Mouse (Mus musculus): Measurements from ENCODE around the gene Gm15737. TPM values are rescaled to one million over a fixed set of nuclear protein-coding genes. Genes with fewer than 3 reads are reported as not detected.

The Gm15737 gene
- polyA plus RNA-seq, 1 experiment from 2014 or later: 0.04 TPM

DNA sequence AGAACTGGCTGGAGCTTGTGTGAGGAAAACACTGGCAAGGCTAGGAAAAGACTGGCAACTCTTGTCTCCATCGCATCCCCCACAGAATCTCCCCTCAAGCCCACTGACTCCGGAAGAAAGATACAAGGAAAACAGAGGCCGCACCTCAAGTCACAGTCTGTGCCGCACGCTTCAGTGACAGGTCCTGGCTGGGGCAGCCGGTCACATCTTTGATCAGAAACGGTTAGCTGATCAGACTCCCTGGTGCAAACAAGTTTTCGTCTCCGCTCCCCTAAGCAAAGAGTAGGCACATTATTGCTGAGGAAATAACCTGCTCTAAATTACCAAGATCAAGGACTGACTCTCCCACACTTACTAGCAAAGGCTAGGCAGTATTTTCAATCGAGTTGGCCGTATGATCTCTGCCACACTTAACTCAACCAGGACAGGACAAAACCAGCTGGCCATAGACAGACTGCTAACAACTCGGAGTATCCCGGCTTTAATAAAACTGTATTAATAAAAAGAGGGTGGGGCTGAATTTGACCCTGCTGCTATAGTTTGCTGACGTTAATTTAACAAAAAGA, 10.6 kb downstream of the Gm15737 start:
- no peak overlapping the region for H3K4me3 ChIP-seq (ENCODE audit: low read depth, low read length)
- H3K27ac ChIP-seq (ENCODE audit: low read depth, low read length): no peak overlapping the region
- no peak overlapping the region for H3K9ac ChIP-seq (replicated peaks; ENCODE audit: low read depth, low read length)
- H3K4me1 ChIP-seq (ENCODE audit: control insufficient read depth, insufficient read depth, low read length): no peaks in the 10 kb centered on the region
- H3K4me2 ChIP-seq (ENCODE audit: low read depth, low read length): no peak overlapping the region
- H3K36me3 ChIP-seq (ENCODE audit: control insufficient read depth, insufficient read depth, low read length): no peaks in the 10 kb centered on the region
- no peak for ATAC-seq (ENCODE audit: low read depth)
- no peaks in the 10 kb centered on the region for H3K9me3 ChIP-seq (ENCODE audit: control insufficient read depth, low read length)
- 79% methylated on average over 14 of the region's 14 CpGs for WGBS
- H3K27me3 ChIP-seq (ENCODE audit: control insufficient read depth, insufficient read depth, low read length): no peaks in the 10 kb centered on the region

DNA sequence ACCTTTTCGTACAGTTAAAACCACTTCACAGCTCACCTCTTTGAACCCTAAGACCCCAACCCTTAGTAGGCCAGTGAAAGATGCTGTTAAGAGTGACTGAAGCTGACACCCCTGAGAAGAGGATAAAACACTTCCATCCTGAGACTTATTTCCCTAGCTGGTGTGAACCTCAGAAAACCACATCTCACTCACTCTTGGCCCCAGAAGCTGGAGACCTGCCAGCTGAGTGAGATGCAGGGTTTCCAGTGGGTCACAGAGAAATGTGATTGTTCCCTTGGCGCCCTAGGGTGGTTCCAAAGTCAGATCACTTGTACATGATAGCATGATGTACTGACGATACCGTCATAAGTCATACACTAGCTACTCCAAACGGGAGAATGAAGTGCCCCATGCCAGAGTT, 13.3 kb downstream of the Gm15737 start:
- no peak for ATAC-seq (ENCODE audit: low read depth)
- no peak overlapping the region for H3K9ac ChIP-seq (replicated peaks; ENCODE audit: low read depth, low read length)
- WGBS: 79% methylated on average over 5 of the region's 5 CpGs
- H3K36me3 ChIP-seq (ENCODE audit: control insufficient read depth, insufficient read depth, low read length): no peaks in the 10 kb centered on the region
- H3K4me3 ChIP-seq (ENCODE audit: low read depth, low read length): no peak overlapping the region
- H3K27me3 ChIP-seq (ENCODE audit: control insufficient read depth, insufficient read depth, low read length): no peaks in the 10 kb centered on the region
- no peak overlapping the region for H3K27ac ChIP-seq (ENCODE audit: low read depth, low read length)
- H3K4me2 ChIP-seq (ENCODE audit: low read depth, low read length): no peak overlapping the region
- no peaks in the 10 kb centered on the region for H3K9me3 ChIP-seq (ENCODE audit: control insufficient read depth, low read length)
- no peaks in the 10 kb centered on the region for H3K4me1 ChIP-seq (ENCODE audit: control insufficient read depth, insufficient read depth, low read length)

DNA sequence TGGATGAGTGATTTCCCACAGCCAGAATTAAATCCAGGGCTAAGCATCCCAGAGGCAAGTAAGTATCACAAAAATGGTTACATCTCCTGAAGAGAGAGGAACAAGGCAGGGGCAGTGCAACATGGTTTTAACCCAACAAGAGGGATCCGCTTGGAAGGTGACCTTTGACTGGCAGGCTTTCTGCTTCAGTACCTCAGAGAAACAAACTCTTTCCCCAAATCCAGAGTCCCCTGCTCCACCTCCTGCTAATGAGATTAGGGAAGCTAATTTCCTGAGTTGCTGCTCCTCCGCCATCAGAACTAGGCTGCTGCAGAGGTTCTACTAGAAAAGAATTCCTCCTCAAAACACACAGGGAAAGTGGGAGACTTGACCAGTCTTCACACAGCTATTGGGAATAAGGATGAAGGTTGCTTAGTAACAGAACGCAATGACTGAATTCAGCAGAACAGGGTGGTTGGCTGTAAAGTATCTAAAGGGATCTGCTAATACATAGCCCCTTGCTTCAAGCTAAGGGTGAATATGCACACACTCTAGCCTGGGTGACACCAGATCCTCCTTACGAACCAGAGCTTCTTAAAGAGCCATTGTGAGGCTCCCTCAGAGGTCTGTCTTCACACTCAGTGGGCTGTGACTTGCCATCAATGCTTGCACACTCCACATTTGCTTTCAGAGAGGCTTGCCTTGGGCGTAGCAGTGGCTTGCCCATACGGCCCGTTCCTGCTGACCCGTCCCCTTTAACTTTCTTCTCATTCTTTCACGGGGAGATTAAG, 14.2 kb downstream of the Gm15737 start:
- no peak for ATAC-seq (ENCODE audit: low read depth)
- 71% methylated on average over 9 of the region's 9 CpGs for WGBS

DNA sequence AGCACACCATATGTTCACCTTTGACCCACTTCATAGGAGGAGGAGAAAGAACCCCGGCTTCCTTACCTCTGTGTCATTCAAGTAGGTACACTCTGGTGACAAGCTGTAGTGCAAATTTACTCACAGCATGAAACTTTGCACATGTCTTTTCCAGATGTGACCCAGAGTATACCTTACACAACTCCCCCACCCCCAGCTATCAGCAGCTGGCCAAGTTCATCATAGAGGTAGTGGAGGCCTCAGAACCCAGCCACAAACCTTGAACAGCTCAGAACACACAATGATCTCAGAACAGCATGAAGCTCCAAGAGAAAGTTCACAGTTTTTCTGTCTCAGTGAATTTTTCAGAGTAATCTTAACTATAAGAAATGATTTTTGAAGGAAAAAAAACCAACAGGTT, 22.4 kb downstream of the Gm15737 start:
- Histone ChIP-seq H3K9me3 (ENCODE audit: control insufficient read depth, low read length) (no peaks in the 10 kb centered on the region), H3K4me3 (ENCODE audit: low read depth, low read length) (no peak overlapping the region), H3K27ac (ENCODE audit: low read depth, low read length) (no peak overlapping the region), H3K9ac (replicated peaks; ENCODE audit: low read depth, low read length) (no peak overlapping the region), H3K27me3 (ENCODE audit: control insufficient read depth, insufficient read depth, low read length) (no peaks in the 10 kb centered on the region), H3K4me2 (ENCODE audit: low read depth, low read length) (no peak overlapping the region), H3K36me3 (ENCODE audit: control insufficient read depth, insufficient read depth, low read length) (no peaks in the 10 kb centered on the region), H3K4me1 (ENCODE audit: control insufficient read depth, insufficient read depth, low read length) (no peaks in the 10 kb centered on the region)
- 77% methylated on average over 1 of the region's 1 CpGs for WGBS
- ATAC-seq (ENCODE audit: low read depth): no peak

More for the DNA sequence above, 14.2 kb downstream of the Gm15737 start:
- no peak overlapping the region for H3K4me3 ChIP-seq (ENCODE audit: low read depth, low read length)
- no peaks in the 10 kb centered on the region for H3K27me3 ChIP-seq (ENCODE audit: control insufficient read depth, insufficient read depth, low read length)
- no peaks in the 10 kb centered on the region for H3K4me1 ChIP-seq (ENCODE audit: control insufficient read depth, insufficient read depth, low read length)
- H3K9ac ChIP-seq (replicated peaks; ENCODE audit: low read depth, low read length): no peak overlapping the region
- H3K36me3 ChIP-seq (ENCODE audit: control insufficient read depth, insufficient read depth, low read length): no peaks in the 10 kb centered on the region
- H3K9me3 ChIP-seq (ENCODE audit: control insufficient read depth, low read length): no peaks in the 10 kb centered on the region
- H3K27ac ChIP-seq (ENCODE audit: low read depth, low read length): no peak overlapping the region
- no peak overlapping the region for H3K4me2 ChIP-seq (ENCODE audit: low read depth, low read length)

DNA sequence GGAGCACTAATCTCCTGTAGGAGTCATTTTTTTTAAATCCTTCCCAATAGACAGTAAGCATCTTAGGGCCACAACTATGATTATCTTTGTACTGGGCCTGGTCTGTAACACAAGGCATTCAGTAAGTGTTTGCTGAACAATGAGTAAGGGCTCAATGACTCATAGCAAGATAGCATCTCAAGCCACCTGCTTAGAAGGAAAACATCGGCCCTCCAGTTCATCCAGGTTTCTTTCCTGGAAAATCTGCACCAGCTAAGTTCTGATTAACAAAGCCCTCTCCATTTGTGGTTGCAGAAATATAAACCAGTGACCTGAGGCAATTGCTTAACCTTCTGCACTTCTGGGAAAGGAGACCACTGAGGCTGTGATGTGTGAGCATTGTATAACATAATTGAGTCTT, 34.9 kb downstream of the Gm15737 start:
- H3K27me3 ChIP-seq (ENCODE audit: control insufficient read depth, insufficient read depth, low read length): no peaks in the 10 kb centered on the region
- H3K4me3 ChIP-seq (ENCODE audit: low read depth, low read length): no peak overlapping the region
- no peak overlapping the region for H3K4me2 ChIP-seq (ENCODE audit: low read depth, low read length)
- no peak overlapping the region for H3K27ac ChIP-seq (ENCODE audit: low read depth, low read length)
- no peaks in the 10 kb centered on the region for H3K9me3 ChIP-seq (ENCODE audit: control insufficient read depth, low read length)
- WGBS: 80% methylated on average over 1 of the region's 1 CpGs
- H3K36me3 ChIP-seq (ENCODE audit: control insufficient read depth, insufficient read depth, low read length): no peaks in the 10 kb centered on the region
- no peaks in the 10 kb centered on the region for H3K4me1 ChIP-seq (ENCODE audit: control insufficient read depth, insufficient read depth, low read length)
- H3K9ac ChIP-seq (replicated peaks; ENCODE audit: low read depth, low read length): no peak overlapping the region
- ATAC-seq (ENCODE audit: low read depth): no peak

DNA sequence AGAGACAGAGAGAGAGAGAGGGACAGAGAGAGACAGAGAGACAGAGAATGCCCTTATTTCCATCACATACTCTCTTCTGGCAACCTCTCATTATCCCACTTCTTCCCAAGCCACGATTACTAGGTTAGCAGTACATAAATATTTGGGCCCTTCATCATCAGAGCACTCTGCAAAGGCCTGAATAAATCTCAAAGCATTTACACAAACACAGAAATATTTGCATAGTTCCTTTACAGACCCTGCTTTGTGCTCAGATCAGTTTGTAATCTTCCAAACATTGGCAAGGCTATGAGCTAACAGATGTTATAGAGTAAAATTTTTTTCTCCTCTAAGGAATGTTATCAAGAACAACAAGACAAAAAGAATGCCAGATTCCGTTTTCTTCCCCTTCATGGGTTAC, 35.3 kb downstream of the Gm15737 start:
- Histone ChIP-seq H3K9me3 (ENCODE audit: control insufficient read depth, low read length) (no peaks in the 10 kb centered on the region), H3K27me3 (ENCODE audit: control insufficient read depth, insufficient read depth, low read length) (no peaks in the 10 kb centered on the region), H3K4me2 (ENCODE audit: low read depth, low read length) (no peak overlapping the region), H3K27ac (ENCODE audit: low read depth, low read length) (no peak overlapping the region), H3K9ac (replicated peaks; ENCODE audit: low read depth, low read length) (no peak overlapping the region), H3K4me1 (ENCODE audit: control insufficient read depth, insufficient read depth, low read length) (no peaks in the 10 kb centered on the region), H3K4me3 (ENCODE audit: low read depth, low read length) (no peak overlapping the region), H3K36me3 (ENCODE audit: control insufficient read depth, insufficient read depth, low read length) (no peaks in the 10 kb centered on the region)
- ATAC-seq (ENCODE audit: low read depth): no peak
- 67% methylated on average over 2 of the region's 2 CpGs for WGBS

DNA sequence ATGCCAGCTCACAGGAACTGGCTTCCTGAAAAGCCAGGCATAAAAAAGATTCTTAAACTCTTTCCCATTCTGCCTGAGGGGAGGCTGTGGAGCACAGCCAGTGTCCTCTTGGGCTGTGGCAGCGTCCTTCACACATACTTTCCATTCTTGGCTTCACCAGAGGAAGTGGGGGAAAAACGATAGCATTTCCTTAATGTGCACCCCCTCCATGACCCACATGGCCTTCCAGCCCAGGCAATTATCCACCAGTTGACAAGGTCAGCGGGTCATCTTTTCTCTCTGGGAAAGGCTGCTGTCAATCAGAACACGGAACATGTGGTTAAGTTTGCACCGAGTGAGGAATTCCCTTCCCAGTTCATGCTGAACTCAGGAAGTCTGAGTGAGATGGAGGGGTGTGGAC, 36.8 kb downstream of the Gm15737 start:
- no peaks in the 10 kb centered on the region for H3K27me3 ChIP-seq (ENCODE audit: control insufficient read depth, insufficient read depth, low read length)
- no peak overlapping the region for H3K4me2 ChIP-seq (ENCODE audit: low read depth, low read length)
- H3K9ac ChIP-seq (replicated peaks; ENCODE audit: low read depth, low read length): no peak overlapping the region
- ATAC-seq (ENCODE audit: low read depth): no peak
- no peaks in the 10 kb centered on the region for H3K4me1 ChIP-seq (ENCODE audit: control insufficient read depth, insufficient read depth, low read length)
- no peaks in the 10 kb centered on the region for H3K9me3 ChIP-seq (ENCODE audit: control insufficient read depth, low read length)
- H3K4me3 ChIP-seq (ENCODE audit: low read depth, low read length): no peak overlapping the region
- 45% methylated on average over 5 of the region's 5 CpGs for WGBS
- H3K27ac ChIP-seq (ENCODE audit: low read depth, low read length): no peak overlapping the region
- no peaks in the 10 kb centered on the region for H3K36me3 ChIP-seq (ENCODE audit: control insufficient read depth, insufficient read depth, low read length)

DNA sequence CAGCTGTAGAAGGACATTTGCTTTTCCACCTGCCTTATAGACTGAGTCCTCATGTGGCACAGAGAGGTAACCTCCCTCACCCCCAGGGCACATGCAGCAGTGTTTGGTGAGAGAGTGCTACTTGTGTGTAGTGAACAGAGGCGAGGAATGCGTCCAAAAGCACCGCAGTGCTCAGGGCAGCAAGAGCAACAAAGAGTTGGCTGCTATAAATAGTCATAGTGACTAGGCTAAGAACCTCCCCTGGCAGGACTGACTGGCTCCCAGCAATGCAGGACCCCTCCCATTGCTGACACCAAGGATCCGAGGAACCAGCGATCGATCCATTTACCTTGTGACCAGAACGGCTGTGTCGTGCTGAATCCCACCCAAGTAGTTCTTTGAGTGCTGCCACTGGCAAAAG, 40.2 kb downstream of the Gm15737 start:
- no peak for ATAC-seq (ENCODE audit: low read depth)
- 37% methylated on average over 8 of the region's 8 CpGs for WGBS
- H3K9ac ChIP-seq (replicated peaks; ENCODE audit: low read depth, low read length): no peak overlapping the region
- no peaks in the 10 kb centered on the region for H3K36me3 ChIP-seq (ENCODE audit: control insufficient read depth, insufficient read depth, low read length)
- no peaks in the 10 kb centered on the region for H3K27me3 ChIP-seq (ENCODE audit: control insufficient read depth, insufficient read depth, low read length)
- no peak overlapping the region for H3K27ac ChIP-seq (ENCODE audit: low read depth, low read length)
- no peaks in the 10 kb centered on the region for H3K9me3 ChIP-seq (ENCODE audit: control insufficient read depth, low read length)
- H3K4me3 ChIP-seq (ENCODE audit: low read depth, low read length): no peak overlapping the region
- H3K4me1 ChIP-seq (ENCODE audit: control insufficient read depth, insufficient read depth, low read length): no peaks in the 10 kb centered on the region
- H3K4me2 ChIP-seq (ENCODE audit: low read depth, low read length): no peak overlapping the region

DNA sequence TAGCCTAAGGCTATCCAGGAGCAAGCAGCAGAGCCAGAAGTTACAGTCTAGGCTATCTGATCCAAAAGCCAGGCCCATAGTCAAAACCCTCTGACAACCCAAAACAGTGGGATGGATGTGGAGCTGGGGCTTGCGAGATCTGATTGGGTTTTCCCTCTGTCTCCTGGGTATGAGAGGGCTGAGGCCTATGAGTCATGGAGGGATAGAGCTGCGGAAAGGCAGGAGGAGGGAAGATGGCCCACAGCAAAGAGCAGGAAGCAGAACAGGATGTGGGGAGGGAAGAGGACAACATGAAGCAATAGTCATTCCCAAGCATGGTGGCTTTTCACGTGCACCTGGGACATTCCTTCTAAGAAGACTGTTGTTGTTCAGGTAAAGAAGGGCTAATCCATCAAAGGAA, 41.5 kb downstream of the Gm15737 start:
- no peaks in the 10 kb centered on the region for H3K4me1 ChIP-seq (ENCODE audit: control insufficient read depth, insufficient read depth, low read length)
- H3K9ac ChIP-seq (replicated peaks; ENCODE audit: low read depth, low read length): no peak overlapping the region
- WGBS: 83% methylated on average over 3 of the region's 3 CpGs
- no peak overlapping the region for H3K27ac ChIP-seq (ENCODE audit: low read depth, low read length)
- H3K4me2 ChIP-seq (ENCODE audit: low read depth, low read length): no peak overlapping the region
- H3K36me3 ChIP-seq (ENCODE audit: control insufficient read depth, insufficient read depth, low read length): no peaks in the 10 kb centered on the region
- H3K4me3 ChIP-seq (ENCODE audit: low read depth, low read length): no peak overlapping the region
- no peaks in the 10 kb centered on the region for H3K27me3 ChIP-seq (ENCODE audit: control insufficient read depth, insufficient read depth, low read length)
- no peak for ATAC-seq (ENCODE audit: low read depth)
- no peaks in the 10 kb centered on the region for H3K9me3 ChIP-seq (ENCODE audit: control insufficient read depth, low read length)
